Mouse (Mus musculus) brain, embryonic 18.5 days (tissue): Measurements from ENCODE around the gene Arpp21.
"Not testable (repeated sequence)": the region's sequence is repeated elsewhere in the genome, so short reads cannot be mapped to it uniquely, and the experiment has no call there.

Experiments
- DNase-seq: peaks from one replicate; pipeline ENCODE4 v3.0.0-alpha.2; 2012; ENCODE audit warnings: low read depth, low spot score

Arpp21 gene

GRCm38 (mm10) chr9:112102852-112103192 lies 132.9 kb downstream of the Arpp21 start:
- DNase-seq: no peak

- peak; percentile 86 for DNase-seq
These were observed 133.4 kb downstream of the Arpp21 start for GRCm38 (mm10) chr9:112102155-112102851.

GRCm38 (mm10) chr9:112100841-112101595 lies 134.7 kb downstream of the Arpp21 start:
- DNase-seq: no peak

GRCm38 (mm10) chr9:112098267-112098666 lies 137.5 kb downstream of the Arpp21 start:
- DNase-seq: no peak

- DNase-seq: no peak
These were observed 140.0 kb downstream of the Arpp21 start for GRCm38 (mm10) chr9:112095708-112096107.

- DNase-seq: no peak
These were observed 140.5 kb downstream of the Arpp21 start for GRCm38 (mm10) chr9:112095198-112095597.

GRCm38 (mm10) chr9:112078903-112079302 lies 156.8 kb downstream of the Arpp21 start:
- no peak for DNase-seq

GRCm38 (mm10) chr9:112078453-112078852 lies 157.3 kb downstream of the Arpp21 start:
- DNase-seq: no peak

GRCm38 (mm10) chr9:112075273-112075672 lies 160.5 kb downstream of the Arpp21 start:
- no peak for DNase-seq

GRCm38 (mm10) chr9:112074872-112075271 lies 160.9 kb downstream of the Arpp21 start:
- DNase-seq: no peak

GRCm38 (mm10) chr9:112071368-112071767 lies 164.4 kb downstream of the Arpp21 start:
- no peak for DNase-seq

GRCm38 (mm10) chr9:112070961-112071360 lies 164.8 kb downstream of the Arpp21 start:
- no peak for DNase-seq

GRCm38 (mm10) chr9:112068250-112068649 lies 167.5 kb downstream of the Arpp21 start:
- no peak for DNase-seq

- DNase-seq: no peak
These were observed 174.9 kb downstream of the Arpp21 start for GRCm38 (mm10) chr9:112060696-112061425.

GRCm38 (mm10) chr9:112054807-112055381 lies 180.8 kb downstream of the Arpp21 start:
- no peak for DNase-seq

- peak; percentile 50 for DNase-seq
These were observed 187.8 kb downstream of the Arpp21 start for GRCm38 (mm10) chr9:112047903-112048467.

- no peak for DNase-seq
These were observed 195.2 kb downstream of the Arpp21 start for GRCm38 (mm10) chr9:112040566-112040965.

- DNase-seq: no peak
These were observed 198.0 kb downstream of the Arpp21 start for GRCm38 (mm10) chr9:112037732-112038131.

- DNase-seq: not testable (repeated sequence)
These were observed 201.9 kb downstream of the Arpp21 start for GRCm38 (mm10) chr9:112033840-112034239.

GRCm38 (mm10) chr9:112032169-112032568 lies 203.6 kb downstream of the Arpp21 start:
- no peak for DNase-seq

GRCm38 (mm10) chr9:112023562-112024015 lies 212.1 kb downstream of the Arpp21 start:
- DNase-seq: no peak

GRCm38 (mm10) chr9:112023111-112023510 lies 212.6 kb downstream of the Arpp21 start:
- DNase-seq: no peak
